Mouse (Mus musculus) adrenal gland, postnatal 36 days (tissue): ENCODE measurements around the gene Mars. TPM values are rescaled to one million over a fixed set of nuclear protein-coding genes. Genes with fewer than 3 reads are reported as not detected.
A peak's percentile ranks its signal among the peaks of the same experiment; 100 is the strongest.
"Not testable (repeated sequence)": the region's sequence is repeated elsewhere in the genome, so short reads cannot be mapped to it uniquely, and the experiment has no call there.

Experiments used
- DNase-seq, 2 experiments: peaks; one replicate each; pipeline ENCODE4 v3.0.0; 2021; ENCODE audit warnings: mixed read lengths in 1 of 2
- total RNA-seq, 2 experiments: library from RNA; stranded (reverse); gene quantifications; 2 replicates each; pipeline ENCODE4 v1.2.3; 2021

Mars gene
- total RNA-seq, 2 experiments from 2014 or later = 102 to 123 TPM

- DNase-seq = no peak
Observed at GRCm38 (mm10) chr10:127310523-127311475, 787 bp downstream of the Mars start.

- DNase-seq = not testable (repeated sequence)
Observed at GRCm38 (mm10) chr10:127309167-127309566, 2.4 kb downstream of the Mars start.

- DNase-seq = no peak
Observed at GRCm38 (mm10) chr10:127303136-127303535, 8.4 kb downstream of the Mars start.

GRCm38 (mm10) chr10:127300361-127300760, 11.2 kb downstream of the Mars start:
- peak in 1 of 2 experiments; percentile 45 for DNase-seq

GRCm38 (mm10) chr10:127297015-127297871, 14.3 kb downstream of the Mars start:
- DNase-seq = no peak

- no peak for DNase-seq
Observed at GRCm38 (mm10) chr10:127295986-127296794, 15.4 kb downstream of the Mars start.

GRCm38 (mm10) chr10:127294895-127295510, 16.6 kb downstream of the Mars start:
- no peak for DNase-seq

- DNase-seq = no peak
Observed at GRCm38 (mm10) chr10:127293590-127294113, 17.9 kb downstream of the Mars start.

- peak; percentile 74 to 79 for DNase-seq
Observed at GRCm38 (mm10) chr10:127292987-127293538, 18.5 kb downstream of the Mars start.

GRCm38 (mm10) chr10:127291881-127292638, 19.5 kb downstream of the Mars start:
- no peak for DNase-seq

GRCm38 (mm10) chr10:127290930-127291880, 20.4 kb downstream of the Mars start:
- peak; percentile 67 to 75 for DNase-seq

GRCm38 (mm10) chr10:127290307-127290929, 21.2 kb downstream of the Mars start:
- peak; percentile 100 for DNase-seq

GRCm38 (mm10) chr10:127289573-127290191, 21.9 kb downstream of the Mars start:
- peak; percentile 54 to 70 for DNase-seq

GRCm38 (mm10) chr10:127288800-127289572, 22.6 kb downstream of the Mars start, which contains the start of gene Mbd6:
Mbd6 (minus strand) TSS chr10:127289018.
- peak; percentile 90 to 94 for DNase-seq

GRCm38 (mm10) chr10:127288328-127288799, 23.2 kb downstream of the Mars start:
- peak; percentile 67 to 68 for DNase-seq

GRCm38 (mm10) chr10:127287936-127288293, 23.7 kb downstream of the Mars start:
- DNase-seq = no peak
